Mouse (Mus musculus) MEL (cell line): ENCODE results near the gene Rgs4.

Source experiments
- EP300 ChIP-seq, 2 experiments: IDR thresholded peaks; 2 replicates each; pipeline ENCODE4 v1.6.1; 2011; ENCODE audit warnings: improper control_type of control experiment in 2 of 2, low read length in 2 of 2, low read depth in 1 of 2, mild to moderate bottlenecking in 1 of 2
- MAZ ChIP-seq: IDR thresholded peaks from 2 replicates; pipeline ENCODE4 v1.6.1; 2012; ENCODE audit warnings: low read depth, mild to moderate bottlenecking, inconsistent platforms, low read length, improper control_type of control experiment
- POLR2A ChIP-seq, 2 experiments: IDR thresholded peaks; 2 replicates each; pipeline ENCODE4 v1.6.1; 2011 to 2012; ENCODE audit warnings: low read length in 2 of 2, mild to moderate bottlenecking in 2 of 2, control low read depth in 1 of 2, improper control_type of control experiment in 1 of 2, low read depth in 1 of 2, moderate library complexity in 1 of 2; ENCODE audit not compliant: control insufficient read depth in 1 of 2, insufficient read depth in 1 of 2, poor library complexity in 1 of 2
- POLR2AphosphoS5 ChIP-seq: IDR thresholded peaks from 2 replicates; pipeline ENCODE4 v1.6.1; 2012; ENCODE audit warnings: low read depth, borderline replicate concordance, mild to moderate bottlenecking, inconsistent platforms, low read length, moderate library complexity, mixed read lengths
- TCF12 ChIP-seq: IDR thresholded peaks from 2 replicates; pipeline ENCODE4 v1.6.1; 2014; ENCODE audit warnings: low read depth, mild to moderate bottlenecking, inconsistent platforms, low read length, improper control_type of control experiment, moderate library complexity
- ZC3H11A ChIP-seq: IDR thresholded peaks from 2 replicates; pipeline ENCODE4 v1.6.1; 2012; ENCODE audit warnings: low read depth, mild to moderate bottlenecking, inconsistent platforms, low read length, improper control_type of control experiment
- ZKSCAN1 ChIP-seq: IDR thresholded peaks from 2 replicates; pipeline ENCODE4 v1.6.1; 2012; ENCODE audit warnings: low read depth, mild to moderate bottlenecking, inconsistent platforms, low read length, improper control_type of control experiment, moderate library complexity
- ZMIZ1 ChIP-seq: IDR thresholded peaks from 2 replicates; pipeline ENCODE4 v1.6.1; 2012; ENCODE audit warnings: low read depth, mild to moderate bottlenecking, inconsistent platforms, low read length, improper control_type of control experiment, moderate library complexity

DNA sequence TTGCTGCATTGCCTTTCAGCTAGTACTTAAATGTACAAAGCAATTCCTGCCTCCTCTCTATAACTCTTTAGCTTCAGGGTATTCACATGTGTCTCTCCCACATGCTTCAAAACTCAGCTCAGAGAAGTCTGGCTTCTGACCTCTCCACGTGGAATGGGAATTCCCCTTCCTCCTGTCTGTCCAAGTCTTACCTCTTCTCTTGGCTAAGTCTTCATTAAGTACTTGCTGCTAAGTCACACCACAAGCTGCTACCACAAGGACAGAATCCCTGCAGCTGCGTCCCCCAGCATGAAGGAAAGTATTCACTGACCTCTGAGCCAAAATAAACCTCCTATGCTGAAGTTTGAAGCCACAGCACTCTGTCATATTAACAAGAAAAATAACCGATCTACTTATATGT lies 21.1 kb downstream of the Rgs4 start:
- no peak for TF ChIP-seq POLR2A (IDR thresholded peaks at IDR 0.05; ENCODE audit: control insufficient read depth in 1 of 2, insufficient read depth in 1 of 2, low read depth in 1 of 2, low read length in 2 of 2, poor library complexity in 1 of 2)
- no peak for TF ChIP-seq POLR2AphosphoS5
- no peak for TF ChIP-seq ZC3H11A
- no peak for TF ChIP-seq EP300 (IDR thresholded peaks at IDR 0.05; ENCODE audit: low read depth in 1 of 2, low read length in 2 of 2)
- no peak for TF ChIP-seq TCF12
- no peak for TF ChIP-seq ZKSCAN1
- TF ChIP-seq MAZ, result no peak
- no peak for TF ChIP-seq ZMIZ1
